Mouse (Mus musculus) thymus, postnatal 25 days (tissue): ENCODE measurements around the gene Olfr371.

Source experiments
- DNase-seq: peaks from one replicate; pipeline ENCODE4 v3.0.0; 2022

Gene Olfr371

DNA sequence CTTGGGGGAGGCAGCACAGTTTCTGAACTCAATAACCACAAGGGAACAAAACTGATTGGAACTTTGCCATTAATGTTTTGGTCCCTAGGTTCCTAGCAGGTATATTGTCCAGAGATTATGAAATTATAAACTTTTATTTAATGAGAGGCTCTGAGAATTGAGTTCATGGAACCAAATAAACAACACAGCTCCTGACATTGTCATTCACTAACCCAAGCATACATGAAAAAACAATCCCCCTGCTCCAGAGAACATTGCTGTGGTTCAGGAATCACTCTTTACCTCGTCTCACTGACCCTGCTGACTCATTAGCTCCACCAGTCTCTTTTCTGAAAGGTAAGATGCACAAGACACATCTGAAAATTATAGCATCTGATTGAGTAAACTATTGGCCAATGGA lies at the start of gene Olfr371:
TSS of gene Olfr371 (plus strand) at position 301 of the 400 bp plus-strand sequence.
- DNase-seq, result no peak

DNA sequence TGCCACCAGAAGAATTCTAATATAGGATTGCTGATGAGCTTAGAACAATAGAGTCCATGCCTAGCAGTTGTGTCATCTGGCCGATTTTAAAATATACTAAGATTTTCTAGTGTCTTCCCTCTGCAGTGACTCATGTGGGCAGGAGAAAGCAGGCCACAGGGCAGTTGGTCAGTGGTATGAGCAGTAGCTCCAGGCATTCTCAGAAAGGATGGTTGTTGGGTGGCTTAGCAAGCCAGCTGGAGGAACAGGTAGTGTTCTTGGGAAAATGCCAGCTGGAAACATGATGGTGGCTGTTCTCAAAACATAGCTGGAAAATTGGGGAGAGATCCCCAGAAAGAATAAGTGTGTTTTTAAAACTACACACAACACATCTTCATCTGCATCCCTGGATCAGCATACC lies 33.4 kb upstream of the Olfr371 start:
- no peak for DNase-seq

DNA sequence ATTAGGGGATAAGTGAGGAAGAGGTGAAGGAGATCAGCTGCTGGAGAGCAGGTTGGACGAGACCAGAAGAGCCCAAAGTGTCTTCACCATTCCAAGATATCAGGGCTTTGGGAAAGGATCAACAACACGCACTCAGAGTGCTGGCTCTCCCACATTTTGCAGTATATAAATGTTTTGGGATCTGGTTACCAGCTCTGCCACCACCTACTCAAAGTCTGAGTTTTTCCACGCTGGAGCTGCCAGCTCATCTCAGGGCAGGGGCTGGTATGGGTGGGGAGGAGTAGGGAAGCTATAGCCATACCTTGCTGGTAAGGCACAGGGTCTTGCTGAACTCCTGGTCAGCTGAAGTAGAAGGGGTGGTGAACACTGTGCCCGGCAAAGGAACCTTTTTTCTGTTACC lies 5.6 kb upstream of the Olfr371 start:
- DNase-seq, result no peak

DNA sequence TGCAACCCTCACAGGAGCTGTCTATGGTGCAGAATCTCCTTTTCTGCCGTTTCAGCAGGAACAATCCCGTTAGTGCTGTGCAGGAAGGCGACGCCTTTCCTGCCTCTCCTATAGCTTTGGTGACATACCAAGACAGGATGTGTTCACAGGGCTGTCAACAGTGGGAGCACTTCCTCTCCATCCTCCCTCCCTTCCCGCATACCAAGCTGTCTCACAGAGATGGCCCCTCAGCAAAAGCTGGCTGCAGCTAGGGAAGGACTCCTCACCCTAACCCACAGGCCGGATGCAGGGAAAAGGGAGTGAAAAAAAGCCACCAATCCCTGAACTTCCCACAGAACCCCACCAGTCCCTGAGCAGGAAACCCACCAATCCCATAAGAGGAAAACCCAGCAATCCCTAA lies 4.8 kb upstream of the Olfr371 start:
- DNase-seq, result no peak

DNA sequence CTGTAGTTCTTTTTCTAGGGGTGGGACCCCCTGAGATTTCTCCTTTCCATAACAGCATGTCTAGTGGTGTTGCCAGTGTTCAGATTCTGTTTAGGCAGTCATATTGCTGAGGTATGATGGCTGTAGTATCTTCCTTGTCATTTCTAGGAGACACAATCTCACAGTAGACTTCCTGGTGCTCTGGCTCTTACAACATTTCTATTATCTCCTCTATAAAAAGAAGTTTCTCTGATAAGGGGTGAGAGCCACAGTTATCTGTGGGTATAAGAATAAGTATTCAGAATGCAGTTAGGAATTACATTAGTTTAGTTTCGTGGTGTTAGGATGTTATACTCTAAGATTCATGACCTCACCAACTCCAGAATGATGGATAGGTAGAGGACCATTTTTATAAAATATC lies 1.5 kb downstream of the Olfr371 start:
- DNase-seq, result no peak
